Mouse (Mus musculus): ENCODE measurements around the gene Mob3a.

DNA sequence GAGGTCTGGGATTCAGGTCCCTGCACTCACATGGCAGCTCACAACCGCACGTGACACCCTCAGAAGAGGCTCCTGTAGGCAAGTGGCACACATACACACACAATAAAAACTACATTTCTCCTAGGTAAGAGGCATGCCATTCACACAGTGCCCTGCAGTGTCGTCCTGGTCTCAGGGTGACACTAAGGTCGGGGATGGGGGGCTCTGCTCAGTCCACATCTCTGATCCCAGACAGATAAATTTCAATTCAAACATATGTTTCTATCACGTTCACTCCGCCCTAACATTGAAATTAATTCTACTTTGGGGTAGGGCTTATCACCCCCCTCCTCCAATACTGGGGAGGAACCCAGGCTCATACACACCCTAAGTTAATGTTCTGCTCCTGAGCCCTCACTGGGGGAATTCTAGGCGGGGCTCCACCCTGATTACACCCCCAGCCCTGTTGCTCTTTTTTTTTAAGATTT, 1.7 kb downstream of the Mob3a start:
- TF ChIP-seq EP300 (IDR thresholded peaks at IDR 0.05; ENCODE audit: low read length) (no peak), CTCF (conservative IDR thresholded peaks at IDR 0.05 in 1 of 2, IDR thresholded peaks at IDR 0.05 in 1 of 2; ENCODE audit: low read depth in 2 of 2, low read length in 2 of 2) (no peak), NRF1 (IDR thresholded peaks at IDR 0.05; ENCODE audit: low read depth, low read length) (no peak), POLR2A (IDR thresholded peaks at IDR 0.05; ENCODE audit: low read depth, low read length) (no peak), KAT2A (IDR thresholded peaks at IDR 0.05; ENCODE audit: insufficient replicate concordance, low read length) (no peak), SMC3 (IDR thresholded peaks at IDR 0.05; ENCODE audit: low read depth, low read length) (no peak), POLR2AphosphoS2 (IDR thresholded peaks at IDR 0.05; ENCODE audit: low read depth, low read length) (peak; percentile 63; the same call in 1 of the 2 replicates), NELFE (IDR thresholded peaks at IDR 0.05; ENCODE audit: low read depth, low read length) (no peak), USF1 (IDR thresholded peaks at IDR 0.05; ENCODE audit: low read depth, low read length) (peak; percentile 25; the same call in 1 of the 2 replicates), TBP (conservative IDR thresholded peaks at IDR 0.05; ENCODE audit: low read depth, low read length) (no peak), MEF2A (IDR thresholded peaks at IDR 0.05; ENCODE audit: borderline replicate concordance, low read depth, low read length) (no peak), ELF1 (IDR thresholded peaks at IDR 0.05; ENCODE audit: low read depth, low read length) (no peak)
